Mouse (Mus musculus): ENCODE data around the gene Lin54. TPM values are rescaled to one million over a fixed set of nuclear protein-coding genes. Genes with fewer than 3 reads are reported as not detected.

Lin54 gene
- polyA plus RNA-seq, 1 experiment, result not detected

- WGBS, result 88% methylated on average over 7 of the region's 7 CpGs
- Histone ChIP-seq H3K4me1 (ENCODE audit: control insufficient read depth, insufficient read depth, low read length) (no peaks in the 10 kb centered on the region), H3K4me3 (ENCODE audit: insufficient read depth, low read depth, low read length) (no peak overlapping the region), H3K27ac (ENCODE audit: insufficient read depth, low read depth, low read length) (no peak overlapping the region)
- TF ChIP-seq CTCF (IDR thresholded peaks at IDR 0.05; ENCODE audit: insufficient read depth, low read depth, low read length), result no peak
- TF ChIP-seq POLR2A (IDR thresholded peaks at IDR 0.05; ENCODE audit: insufficient read depth, low read depth, low read length), result no peak
These were observed 33.1 kb downstream of the Lin54 start for GRCm38 (mm10) chr5:100467336-100467735.

DNA sequence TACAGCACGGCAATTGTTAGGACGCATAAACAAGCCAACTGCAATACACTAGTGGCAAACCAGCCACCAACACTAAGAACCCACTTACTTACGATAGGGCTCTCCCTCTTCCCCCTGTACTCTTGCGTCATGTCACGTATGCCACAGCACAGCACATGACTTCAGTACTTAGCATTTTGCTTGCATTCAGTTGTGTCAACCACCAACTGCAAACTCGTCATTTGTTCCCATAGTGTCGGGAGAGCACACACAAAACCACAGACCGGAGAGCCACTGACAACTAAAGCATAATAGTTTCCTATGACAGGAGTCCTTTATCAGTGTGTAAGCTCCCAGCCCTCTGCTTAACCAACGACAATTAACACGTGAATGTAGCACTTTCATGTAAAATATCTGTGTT lies 33.8 kb downstream of the Lin54 start:
- H3K4me1 ChIP-seq (ENCODE audit: control insufficient read depth, insufficient read depth, low read length), result no peaks in the 10 kb centered on the region
- TF ChIP-seq CTCF (IDR thresholded peaks at IDR 0.05; ENCODE audit: insufficient read depth, low read depth, low read length), result no peak
- TF ChIP-seq POLR2A (IDR thresholded peaks at IDR 0.05; ENCODE audit: insufficient read depth, low read depth, low read length), result no peak
- H3K4me3 ChIP-seq (ENCODE audit: insufficient read depth, low read depth, low read length), result no peak overlapping the region
- 88% methylated on average over 10 of the region's 10 CpGs for WGBS
- no peak overlapping the region for H3K27ac ChIP-seq (ENCODE audit: insufficient read depth, low read depth, low read length)

GRCm38 (mm10) chr5:100462374-100462773 lies 38.1 kb downstream of the Lin54 start:
- 91% methylated on average over 2 of the region's 2 CpGs for WGBS

GRCm38 (mm10) chr5:100461526-100461925 lies 38.9 kb downstream of the Lin54 start:
- no peaks in the 10 kb centered on the region for H3K4me1 ChIP-seq (ENCODE audit: control insufficient read depth, insufficient read depth, low read length)
- WGBS, result 89% methylated on average over 9 of the region's 9 CpGs
- no peak for TF ChIP-seq POLR2A (IDR thresholded peaks at IDR 0.05; ENCODE audit: insufficient read depth, low read depth, low read length)
- no peak for TF ChIP-seq CTCF (IDR thresholded peaks at IDR 0.05; ENCODE audit: insufficient read depth, low read depth, low read length)
- H3K27ac ChIP-seq (ENCODE audit: insufficient read depth, low read depth, low read length), result no peak overlapping the region
- no peak overlapping the region for H3K4me3 ChIP-seq (ENCODE audit: insufficient read depth, low read depth, low read length)

More at GRCm38 (mm10) chr5:100462374-100462773, 38.1 kb downstream of the Lin54 start:
- Histone ChIP-seq H3K4me1 (ENCODE audit: control insufficient read depth, insufficient read depth, low read length) (no peaks in the 10 kb centered on the region), H3K4me3 (ENCODE audit: insufficient read depth, low read depth, low read length) (no peak overlapping the region), H3K27ac (ENCODE audit: insufficient read depth, low read depth, low read length) (no peak overlapping the region)
- TF ChIP-seq CTCF (IDR thresholded peaks at IDR 0.05; ENCODE audit: insufficient read depth, low read depth, low read length) (no peak), POLR2A (IDR thresholded peaks at IDR 0.05; ENCODE audit: insufficient read depth, low read depth, low read length) (no peak)

- Histone ChIP-seq H3K4me3 (ENCODE audit: insufficient read depth, low read depth, low read length) (no peak overlapping the region), H3K27ac (ENCODE audit: insufficient read depth, low read depth, low read length) (no peak overlapping the region), H3K4me1 (ENCODE audit: control insufficient read depth, insufficient read depth, low read length) (no peaks in the 10 kb centered on the region)
- 95% methylated on average over 5 of the region's 5 CpGs for WGBS
- TF ChIP-seq POLR2A (IDR thresholded peaks at IDR 0.05; ENCODE audit: insufficient read depth, low read depth, low read length) (no peak), CTCF (IDR thresholded peaks at IDR 0.05; ENCODE audit: insufficient read depth, low read depth, low read length) (no peak)
These were observed 41.0 kb downstream of the Lin54 start for GRCm38 (mm10) chr5:100459468-100459867.

DNA sequence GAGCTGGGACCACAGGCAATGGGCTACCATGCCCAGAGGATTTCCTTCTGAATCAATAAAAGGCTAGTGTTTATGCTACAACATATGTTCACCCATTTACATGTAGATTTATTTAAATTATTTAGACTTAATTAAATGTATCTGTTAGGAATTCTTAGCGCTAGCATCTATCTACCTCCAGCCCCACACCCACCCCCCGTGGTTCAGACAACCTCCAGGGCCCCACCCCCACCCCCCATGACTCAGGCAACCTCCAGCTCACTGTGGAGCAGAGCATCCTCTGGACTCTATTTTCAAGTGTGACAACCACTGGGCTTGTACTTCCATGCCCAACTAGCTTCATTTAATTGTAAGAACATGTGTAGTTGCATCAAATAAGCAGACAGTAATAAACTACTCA lies 48.6 kb downstream of the Lin54 start:
- H3K27ac ChIP-seq (ENCODE audit: insufficient read depth, low read depth, low read length), result no peak overlapping the region
- WGBS, result 61% methylated on average over 2 of the region's 2 CpGs
- no peak for TF ChIP-seq POLR2A (IDR thresholded peaks at IDR 0.05; ENCODE audit: insufficient read depth, low read depth, low read length)
- no peak for TF ChIP-seq CTCF (IDR thresholded peaks at IDR 0.05; ENCODE audit: insufficient read depth, low read depth, low read length)
- H3K4me1 ChIP-seq (ENCODE audit: control insufficient read depth, insufficient read depth, low read length), result no peaks in the 10 kb centered on the region
- H3K4me3 ChIP-seq (ENCODE audit: insufficient read depth, low read depth, low read length), result no peak overlapping the region

- H3K27ac ChIP-seq (ENCODE audit: insufficient read depth, low read depth, low read length), result no peak overlapping the region
- no peaks in the 10 kb centered on the region for H3K4me1 ChIP-seq (ENCODE audit: control insufficient read depth, insufficient read depth, low read length)
- no peak overlapping the region for H3K4me3 ChIP-seq (ENCODE audit: insufficient read depth, low read depth, low read length)
- TF ChIP-seq POLR2A (IDR thresholded peaks at IDR 0.05; ENCODE audit: insufficient read depth, low read depth, low read length), result no peak
- TF ChIP-seq CTCF (IDR thresholded peaks at IDR 0.05; ENCODE audit: insufficient read depth, low read depth, low read length), result no peak
- WGBS, result 96% methylated on average over 14 of the region's 14 CpGs
These were observed 61.6 kb downstream of the Lin54 start for GRCm38 (mm10) chr5:100438796-100439195.

- WGBS, result 94% methylated on average over 5 of the region's 5 CpGs
- Histone ChIP-seq H3K4me1 (ENCODE audit: control insufficient read depth, insufficient read depth, low read length) (no peaks in the 10 kb centered on the region), H3K4me3 (ENCODE audit: insufficient read depth, low read depth, low read length) (no peak overlapping the region), H3K27ac (ENCODE audit: insufficient read depth, low read depth, low read length) (no peak overlapping the region)
- no peak for TF ChIP-seq CTCF (IDR thresholded peaks at IDR 0.05; ENCODE audit: insufficient read depth, low read depth, low read length)
- TF ChIP-seq POLR2A (IDR thresholded peaks at IDR 0.05; ENCODE audit: insufficient read depth, low read depth, low read length), result no peak
These were observed 62.5 kb downstream of the Lin54 start for GRCm38 (mm10) chr5:100437917-100438316.

- TF ChIP-seq CTCF (IDR thresholded peaks at IDR 0.05; ENCODE audit: insufficient read depth, low read depth, low read length) (no peak), POLR2A (IDR thresholded peaks at IDR 0.05; ENCODE audit: insufficient read depth, low read depth, low read length) (no peak)
- 98% methylated on average over 4 of the region's 4 CpGs for WGBS
- Histone ChIP-seq H3K4me1 (ENCODE audit: control insufficient read depth, insufficient read depth, low read length) (no peaks in the 10 kb centered on the region), H3K27ac (ENCODE audit: insufficient read depth, low read depth, low read length) (no peak overlapping the region), H3K4me3 (ENCODE audit: insufficient read depth, low read depth, low read length) (no peak overlapping the region)
These were observed 63.4 kb downstream of the Lin54 start for GRCm38 (mm10) chr5:100437086-100437485.

GRCm38 (mm10) chr5:100430966-100431365 lies 69.5 kb downstream of the Lin54 start:
- H3K4me3 ChIP-seq (ENCODE audit: insufficient read depth, low read depth, low read length), result no peak overlapping the region
- H3K27ac ChIP-seq (ENCODE audit: insufficient read depth, low read depth, low read length), result no peak overlapping the region
- H3K4me1 ChIP-seq (ENCODE audit: control insufficient read depth, insufficient read depth, low read length), result peaks cover 5% of the 10 kb centered on the region
- TF ChIP-seq CTCF (IDR thresholded peaks at IDR 0.05; ENCODE audit: insufficient read depth, low read depth, low read length) (no peak), POLR2A (IDR thresholded peaks at IDR 0.05; ENCODE audit: insufficient read depth, low read depth, low read length) (no peak)
- WGBS, result 59% methylated on average over 2 of the region's 2 CpGs
